Mouse (Mus musculus): Measurements from ENCODE around the gene Zranb2. TPM values are rescaled to one million over a fixed set of nuclear protein-coding genes. Genes with fewer than 3 reads are reported as not detected.

The Zranb2 gene
- total and polyA plus RNA-seq, 3 experiments = 88.0 to 200 (median 98.4) TPM

- H3K27me3 ChIP-seq (ENCODE audit: control insufficient read depth in 1 of 2, insufficient read depth in 2 of 2, low read length in 2 of 2) = peaks cover 0 to 2% of the 10 kb centered on the region in 2 experiments; a peak in 3 of 4 replicates
These were observed 2.4 kb upstream of the Zranb2 start for GRCm38 (mm10) chr3:157531585-157531984.

GRCm38 (mm10) chr3:157534786-157535415 lies 941 bp downstream of the Zranb2 start:
- Histone ChIP-seq H3K79me2 (ENCODE audit: control insufficient read depth, insufficient read depth, low read length, poor library complexity) (peaks cover 34% of the 10 kb centered on the region), H3K9ac (ENCODE audit: control insufficient read depth, low read depth, low read length, poor library complexity, severe bottlenecking) (peak overlapping the region; percentile 98), H3K4me3 (ENCODE audit: control insufficient read depth in 1 of 2, insufficient read depth in 1 of 2, low read depth in 2 of 2, low read length in 2 of 2) (peak overlapping the region; percentile 90 to 99), H3K27ac (ENCODE audit: control insufficient read depth, low read depth, low read length) (peak overlapping the region; percentile 91), H3K27me3 (ENCODE audit: control insufficient read depth in 1 of 2, insufficient read depth in 2 of 2, low read length in 2 of 2) (no peaks in the 10 kb centered on the region), H3K4me1 (ENCODE audit: control insufficient read depth in 1 of 2, insufficient read depth in 2 of 2, low read length in 2 of 2) (peaks cover 4 to 9% of the 10 kb centered on the region in 2 experiments), H3K9me3 (replicated peaks; ENCODE audit: insufficient read depth, low read length) (no peaks in the 10 kb centered on the region), H3K36me3 (ENCODE audit: control insufficient read depth in 1 of 2, insufficient read depth in 2 of 2, low read length in 2 of 2) (peaks cover 23 to 43% of the 10 kb centered on the region in 2 experiments)
- DNase-seq (ENCODE audit: low read depth, low spot score) = peak; percentile 82
- TF ChIP-seq CHD1 (IDR thresholded peaks at IDR 0.05; ENCODE audit: low read depth, low read length) (no peak), TAL1 (IDR thresholded peaks at IDR 0.05; ENCODE audit: low read length) (no peak), BHLHE40 (IDR thresholded peaks at IDR 0.05; ENCODE audit: borderline replicate concordance, low read depth, low read length) (no peak), KAT2A (conservative IDR thresholded peaks at IDR 0.05; ENCODE audit: low read depth, low read length) (no peak), POLR2A (IDR thresholded peaks at IDR 0.05; ENCODE audit: control insufficient read depth in 1 of 2, insufficient read depth in 1 of 2, low read depth in 1 of 2, low read length in 2 of 2, poor library complexity in 1 of 2) (peak in 1 of 2 experiments; percentile 60; a peak in 1 of 4 replicates), MAZ (IDR thresholded peaks at IDR 0.05; ENCODE audit: low read depth, low read length) (no peak), HCFC1 (IDR thresholded peaks at IDR 0.05; ENCODE audit: low read depth, low read length) (0 out of 2 replicates have a peak, but pooled peaks have one; percentile 14), UBTF (IDR thresholded peaks at IDR 0.05; ENCODE audit: borderline replicate concordance, insufficient read depth, low read depth, low read length) (no peak), GATA1 (IDR thresholded peaks at IDR 0.05; ENCODE audit: low read depth, low read length) (peak; percentile 32; the same call in 1 of the 2 replicates), MYC (IDR thresholded peaks at IDR 0.05; ENCODE audit: low read depth, low read length) (peak; percentile 66), MXI1 (IDR thresholded peaks at IDR 0.05; ENCODE audit: low read depth, low read length) (no peak), JUND (IDR thresholded peaks at IDR 0.05; ENCODE audit: low read depth, low read length) (no peak), EP300 (IDR thresholded peaks at IDR 0.05; ENCODE audit: low read depth in 1 of 2, low read length in 2 of 2) (no peak; a peak in 1 of 4 replicates), ZNF384 (IDR thresholded peaks at IDR 0.05; ENCODE audit: low read depth, low read length) (no peak), USF1 (IDR thresholded peaks at IDR 0.05; ENCODE audit: low read depth, low read length) (no peak), ETS1 (IDR thresholded peaks at IDR 0.05; ENCODE audit: low read depth, low read length) (peak; percentile 79), ZKSCAN1 (IDR thresholded peaks at IDR 0.05; ENCODE audit: low read depth, low read length) (no peak), SIN3A (IDR thresholded peaks at IDR 0.05; ENCODE audit: low read length) (peak; percentile 74; the same call in 1 of the 2 replicates), SMC3 (IDR thresholded peaks at IDR 0.05; ENCODE audit: low read depth, low read length) (no peak), GABPA (IDR thresholded peaks at IDR 0.05; ENCODE audit: low read depth, low read length) (no peak), TCF12 (IDR thresholded peaks at IDR 0.05; ENCODE audit: low read depth, low read length) (0 out of 2 replicates have a peak, but pooled peaks have one; percentile 33), ZMIZ1 (IDR thresholded peaks at IDR 0.05; ENCODE audit: low read depth, low read length) (peak; percentile 48; the same call in 1 of the 2 replicates), CHD2 (IDR thresholded peaks at IDR 0.05; ENCODE audit: low read length) (no peak), CTCF (IDR thresholded peaks at IDR 0.05 in 2 of 3, conservative IDR thresholded peaks at IDR 0.05 in 1 of 3; ENCODE audit: control insufficient read depth in 1 of 3, insufficient read depth in 1 of 3, low read depth in 2 of 3, low read length in 3 of 3, poor library complexity in 1 of 3, severe bottlenecking in 1 of 3) (no peak), USF2 (IDR thresholded peaks at IDR 0.05; ENCODE audit: borderline replicate concordance in 1 of 2, insufficient read depth in 1 of 2, low read depth in 1 of 2, low read length in 2 of 2) (no peak), NELFE (IDR thresholded peaks at IDR 0.05; ENCODE audit: low read depth, low read length) (peak; percentile 46; the same call in 1 of the 2 replicates), RAD21 (IDR thresholded peaks at IDR 0.05; ENCODE audit: low read depth, low read length) (no peak)

More at GRCm38 (mm10) chr3:157531585-157531984, 2.4 kb upstream of the Zranb2 start:
- peaks cover 0 to 27% of the 10 kb centered on the region in 2 experiments for H3K36me3 ChIP-seq (ENCODE audit: control insufficient read depth in 1 of 2, insufficient read depth in 2 of 2, low read length in 2 of 2)
- H3K27ac ChIP-seq (ENCODE audit: control insufficient read depth, low read depth, low read length) = no peak overlapping the region
- TF ChIP-seq GATA1 (IDR thresholded peaks at IDR 0.05; ENCODE audit: low read depth, low read length) (peak; percentile 53; the same call in 1 of the 2 replicates), EP300 (IDR thresholded peaks at IDR 0.05; ENCODE audit: low read depth in 1 of 2, low read length in 2 of 2) (peak in 1 of 2 experiments; percentile 33; a peak in 1 of 4 replicates), ZNF384 (IDR thresholded peaks at IDR 0.05; ENCODE audit: low read depth, low read length) (0 out of 2 replicates have a peak, but pooled peaks have one; percentile 35), SMC3 (IDR thresholded peaks at IDR 0.05; ENCODE audit: low read depth, low read length) (no peak), ETS1 (IDR thresholded peaks at IDR 0.05; ENCODE audit: low read depth, low read length) (peak; percentile 38; the same call in 1 of the 2 replicates), USF1 (IDR thresholded peaks at IDR 0.05; ENCODE audit: low read depth, low read length) (no peak), MYB (IDR thresholded peaks at IDR 0.05; ENCODE audit: low read depth, low read length) (no peak), POLR2A (IDR thresholded peaks at IDR 0.05; ENCODE audit: control insufficient read depth in 1 of 2, insufficient read depth in 1 of 2, low read depth in 1 of 2, low read length in 2 of 2, poor library complexity in 1 of 2) (no peak), TCF12 (IDR thresholded peaks at IDR 0.05; ENCODE audit: low read depth, low read length) (peak; percentile 54; the same call in 1 of the 2 replicates)
- peaks cover 3 to 9% of the 10 kb centered on the region in 2 experiments for H3K4me1 ChIP-seq (ENCODE audit: control insufficient read depth in 1 of 2, insufficient read depth in 2 of 2, low read length in 2 of 2)
- H3K9me3 ChIP-seq (replicated peaks; ENCODE audit: insufficient read depth, low read length) = no peaks in the 10 kb centered on the region
- DNase-seq (ENCODE audit: low read depth, low spot score) = no peak
- no peak overlapping the region for H3K4me3 ChIP-seq (ENCODE audit: control insufficient read depth in 1 of 2, insufficient read depth in 1 of 2, low read depth in 2 of 2, low read length in 2 of 2)
- no peak overlapping the region for H3K9ac ChIP-seq (ENCODE audit: control insufficient read depth, low read depth, low read length, poor library complexity, severe bottlenecking)
- H3K79me2 ChIP-seq (ENCODE audit: control insufficient read depth, insufficient read depth, low read length, poor library complexity) = peaks cover 22% of the 10 kb centered on the region
